Mouse (Mus musculus): ENCODE measurements around the gene Pcyt1a. TPM values are rescaled to one million over a fixed set of nuclear protein-coding genes. Genes with fewer than 3 reads are reported as not detected.

Gene Pcyt1a
- polyA plus RNA-seq, 1 experiment from 2014 or later, result 45.3 TPM

GRCm38 (mm10) chr16:32513948-32514347 lies 83.2 kb downstream of the Pcyt1a start:
- DNase-seq (ENCODE audit: low spot score) (no peak), ATAC-seq (no peak)
- 91% methylated on average over 6 of the region's 6 CpGs for WGBS
- no peak overlapping the region for H3K27ac ChIP-seq (ENCODE audit: low read depth, low read length)
- no peak overlapping the region for H3K9ac ChIP-seq (ENCODE audit: low read length)
- no peak overlapping the region for H3K4me3 ChIP-seq (ENCODE audit: low read depth, low read length)
- peaks cover 14% of the 10 kb centered on the region for H3K4me1 ChIP-seq (ENCODE audit: control insufficient read depth, insufficient read depth, low read length)
- H3K36me3 ChIP-seq (ENCODE audit: control insufficient read depth, insufficient read depth, low read length), result no peaks in the 10 kb centered on the region
- H3K9me3 ChIP-seq (replicated peaks; ENCODE audit: control insufficient read depth, low read length), result no peaks in the 10 kb centered on the region
- no peak overlapping the region for H3K4me2 ChIP-seq (ENCODE audit: low read length)
- no peaks in the 10 kb centered on the region for H3K27me3 ChIP-seq (replicated peaks; ENCODE audit: control insufficient read depth, insufficient read depth, low read length)

GRCm38 (mm10) chr16:32516006-32516962 lies 85.6 kb downstream of the Pcyt1a start:
- H3K4me1 ChIP-seq (ENCODE audit: control insufficient read depth, insufficient read depth, low read length), result peaks cover 14% of the 10 kb centered on the region
- DNase-seq (ENCODE audit: low spot score) (peak; percentile 91), ATAC-seq (peak; percentile 94)
- 6% methylated on average over 21 of the region's 21 CpGs for WGBS
- no peaks in the 10 kb centered on the region for H3K9me3 ChIP-seq (replicated peaks; ENCODE audit: control insufficient read depth, low read length)
- no peaks in the 10 kb centered on the region for H3K27me3 ChIP-seq (replicated peaks; ENCODE audit: control insufficient read depth, insufficient read depth, low read length)
- peak overlapping the region; percentile 40 for H3K4me2 ChIP-seq (ENCODE audit: low read length)
- 0 out of 2 replicates have a peak overlapping the region, but pooled peaks have one; percentile 1 for H3K4me3 ChIP-seq (ENCODE audit: low read depth, low read length)
- H3K9ac ChIP-seq (ENCODE audit: low read length), result peak overlapping the region; percentile 50
- H3K36me3 ChIP-seq (ENCODE audit: control insufficient read depth, insufficient read depth, low read length), result no peaks in the 10 kb centered on the region
- peak overlapping the region; percentile 97 for H3K27ac ChIP-seq (ENCODE audit: low read depth, low read length)

DNA sequence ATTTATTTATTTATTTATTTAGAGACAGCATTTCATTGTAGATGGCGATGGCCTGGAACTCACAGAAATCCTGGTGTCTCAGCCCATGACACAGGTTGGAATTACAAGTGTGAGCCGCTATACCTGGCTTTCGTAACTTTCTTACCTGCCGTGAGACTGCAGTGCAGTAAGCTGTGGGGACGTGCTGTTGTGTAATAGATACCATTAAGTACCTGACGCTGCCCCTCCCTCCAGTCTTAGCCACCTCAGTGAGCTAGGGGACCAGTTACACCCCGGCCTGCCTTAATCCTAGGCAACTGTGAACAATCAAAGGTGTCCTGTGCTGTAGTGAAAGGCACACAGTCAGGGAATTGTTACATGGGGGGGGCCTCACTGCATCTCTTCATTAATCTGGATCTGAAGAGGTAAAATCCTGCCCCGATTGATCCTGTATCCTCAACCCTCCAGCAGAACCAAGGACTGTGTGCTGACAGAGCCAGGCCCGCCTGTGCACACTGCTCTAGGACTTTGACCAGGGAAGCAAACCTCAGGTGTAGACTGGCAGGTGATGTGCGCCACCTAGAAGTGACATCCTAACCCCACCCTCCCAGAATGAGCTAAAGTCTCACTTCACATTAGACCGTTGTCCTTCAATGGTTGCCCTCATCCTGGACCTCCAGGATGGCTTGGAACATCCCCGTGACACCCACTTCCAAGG lies 87.2 kb downstream of the Pcyt1a start:
- H3K36me3 ChIP-seq (ENCODE audit: control insufficient read depth, insufficient read depth, low read length), result no peaks in the 10 kb centered on the region
- H3K9ac ChIP-seq (ENCODE audit: low read length), result no peak overlapping the region
- H3K4me3 ChIP-seq (ENCODE audit: low read depth, low read length), result no peak overlapping the region
- WGBS, result 91% methylated on average over 12 of the region's 12 CpGs
- H3K4me1 ChIP-seq (ENCODE audit: control insufficient read depth, insufficient read depth, low read length), result peaks cover 14% of the 10 kb centered on the region
- no peak for ATAC-seq
- no peaks in the 10 kb centered on the region for H3K27me3 ChIP-seq (replicated peaks; ENCODE audit: control insufficient read depth, insufficient read depth, low read length)
- DNase-seq (ENCODE audit: low spot score), result no peak
- H3K9me3 ChIP-seq (replicated peaks; ENCODE audit: control insufficient read depth, low read length), result no peaks in the 10 kb centered on the region
- no peak overlapping the region for H3K4me2 ChIP-seq (ENCODE audit: low read length)
- H3K27ac ChIP-seq (ENCODE audit: low read depth, low read length), result no peak overlapping the region

DNA sequence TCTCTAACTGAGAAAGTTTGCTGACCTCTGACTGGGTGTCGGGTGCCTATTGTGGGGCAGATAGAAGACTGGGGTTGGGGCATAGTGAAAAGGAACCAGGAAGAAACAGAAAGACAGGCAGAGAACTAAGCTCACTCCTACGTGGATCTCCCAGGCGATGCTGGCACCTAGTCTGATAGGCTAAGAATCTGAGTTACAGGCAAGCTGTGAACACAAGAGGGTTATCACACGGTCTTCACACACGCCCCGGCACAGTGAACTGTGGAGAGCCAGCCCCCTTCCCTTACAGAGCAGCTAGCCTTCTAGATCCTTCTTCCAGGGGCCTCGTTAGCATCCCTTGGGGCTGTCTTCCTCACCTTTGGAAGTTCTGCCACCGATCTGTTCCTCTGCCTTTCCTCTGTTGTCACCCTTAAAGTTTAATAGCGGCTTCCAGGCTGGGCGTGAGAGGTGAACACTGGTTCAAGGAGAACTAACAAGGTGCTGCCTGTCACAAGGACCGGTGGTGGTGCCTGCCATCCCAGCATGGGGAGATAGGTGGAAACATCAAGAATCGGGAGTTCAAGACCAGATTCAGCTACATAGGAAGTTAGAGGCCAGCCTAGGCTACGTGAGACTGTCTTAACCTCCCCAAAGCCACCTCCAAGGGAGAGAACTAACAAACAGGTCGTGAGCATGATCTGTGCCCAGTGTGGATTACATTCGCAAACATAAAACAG lies 89.1 kb downstream of the Pcyt1a start:
- Histone ChIP-seq H3K27ac (ENCODE audit: low read depth, low read length) (no peak overlapping the region), H3K9ac (ENCODE audit: low read length) (no peak overlapping the region), H3K9me3 (replicated peaks; ENCODE audit: control insufficient read depth, low read length) (no peaks in the 10 kb centered on the region), H3K4me1 (ENCODE audit: control insufficient read depth, insufficient read depth, low read length) (peaks cover 14% of the 10 kb centered on the region), H3K36me3 (ENCODE audit: control insufficient read depth, insufficient read depth, low read length) (no peaks in the 10 kb centered on the region), H3K27me3 (replicated peaks; ENCODE audit: control insufficient read depth, insufficient read depth, low read length) (no peaks in the 10 kb centered on the region), H3K4me3 (ENCODE audit: low read depth, low read length) (no peak overlapping the region), H3K4me2 (ENCODE audit: low read length) (no peak overlapping the region)
- WGBS, result 84% methylated on average over 15 of the region's 15 CpGs
- no peak for ATAC-seq
- no peak for DNase-seq (ENCODE audit: low spot score)

- Histone ChIP-seq H3K9me3 (replicated peaks; ENCODE audit: control insufficient read depth, low read length) (no peaks in the 10 kb centered on the region), H3K36me3 (ENCODE audit: control insufficient read depth, insufficient read depth, low read length) (no peaks in the 10 kb centered on the region), H3K4me2 (ENCODE audit: low read length) (no peak overlapping the region), H3K4me3 (ENCODE audit: low read depth, low read length) (no peak overlapping the region), H3K27me3 (replicated peaks; ENCODE audit: control insufficient read depth, insufficient read depth, low read length) (no peaks in the 10 kb centered on the region), H3K9ac (ENCODE audit: low read length) (no peak overlapping the region), H3K27ac (ENCODE audit: low read depth, low read length) (no peak overlapping the region), H3K4me1 (ENCODE audit: control insufficient read depth, insufficient read depth, low read length) (peaks cover 12% of the 10 kb centered on the region)
- no peak for DNase-seq (ENCODE audit: low spot score)
- ATAC-seq, result no peak
- 33% methylated on average over 9 of the region's 9 CpGs for WGBS
Measured at GRCm38 (mm10) chr16:32520372-32520748, 89.6 kb downstream of the Pcyt1a start.

DNA sequence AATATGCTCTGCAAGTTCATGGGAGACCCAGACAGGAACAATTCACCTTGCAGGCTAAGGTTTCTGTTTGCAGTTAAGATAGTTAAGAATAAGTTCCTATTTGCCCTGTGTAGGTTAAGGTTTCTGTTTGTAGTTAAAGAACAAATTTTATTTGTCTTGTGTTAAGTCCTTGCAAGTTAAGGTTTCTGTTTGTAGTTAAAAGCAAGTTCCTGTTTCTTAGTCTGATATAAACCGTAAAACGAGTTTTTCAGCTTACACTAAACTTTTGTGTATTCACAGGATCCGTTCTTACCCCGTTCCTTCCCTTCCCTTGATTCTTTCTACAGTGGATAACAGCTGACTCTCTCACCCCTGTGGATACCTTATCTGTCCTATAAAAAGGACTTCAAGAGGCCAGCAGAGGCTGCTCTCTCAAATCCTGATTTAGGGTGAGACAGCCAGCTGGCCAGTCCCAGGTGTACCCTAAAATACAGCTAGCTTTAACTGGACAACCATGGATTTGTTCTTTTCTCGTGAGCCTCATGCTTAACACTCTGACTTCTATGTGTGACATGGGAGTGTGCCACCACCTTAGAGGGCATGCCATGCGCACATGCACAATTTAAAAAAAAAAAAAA lies 92.0 kb downstream of the Pcyt1a start:
- Histone ChIP-seq H3K9ac (ENCODE audit: low read length) (no peak overlapping the region), H3K4me3 (ENCODE audit: low read depth, low read length) (no peak overlapping the region), H3K4me1 (ENCODE audit: control insufficient read depth, insufficient read depth, low read length) (no peaks in the 10 kb centered on the region; the same call in 1 of the 2 replicates), H3K9me3 (replicated peaks; ENCODE audit: control insufficient read depth, low read length) (no peaks in the 10 kb centered on the region), H3K4me2 (ENCODE audit: low read length) (no peak overlapping the region), H3K36me3 (ENCODE audit: control insufficient read depth, insufficient read depth, low read length) (no peaks in the 10 kb centered on the region), H3K27ac (ENCODE audit: low read depth, low read length) (no peak overlapping the region), H3K27me3 (replicated peaks; ENCODE audit: control insufficient read depth, insufficient read depth, low read length) (no peaks in the 10 kb centered on the region)
- 87% methylated on average over 6 of the region's 6 CpGs for WGBS
- ATAC-seq (no peak), DNase-seq (ENCODE audit: low spot score) (no peak)

DNA sequence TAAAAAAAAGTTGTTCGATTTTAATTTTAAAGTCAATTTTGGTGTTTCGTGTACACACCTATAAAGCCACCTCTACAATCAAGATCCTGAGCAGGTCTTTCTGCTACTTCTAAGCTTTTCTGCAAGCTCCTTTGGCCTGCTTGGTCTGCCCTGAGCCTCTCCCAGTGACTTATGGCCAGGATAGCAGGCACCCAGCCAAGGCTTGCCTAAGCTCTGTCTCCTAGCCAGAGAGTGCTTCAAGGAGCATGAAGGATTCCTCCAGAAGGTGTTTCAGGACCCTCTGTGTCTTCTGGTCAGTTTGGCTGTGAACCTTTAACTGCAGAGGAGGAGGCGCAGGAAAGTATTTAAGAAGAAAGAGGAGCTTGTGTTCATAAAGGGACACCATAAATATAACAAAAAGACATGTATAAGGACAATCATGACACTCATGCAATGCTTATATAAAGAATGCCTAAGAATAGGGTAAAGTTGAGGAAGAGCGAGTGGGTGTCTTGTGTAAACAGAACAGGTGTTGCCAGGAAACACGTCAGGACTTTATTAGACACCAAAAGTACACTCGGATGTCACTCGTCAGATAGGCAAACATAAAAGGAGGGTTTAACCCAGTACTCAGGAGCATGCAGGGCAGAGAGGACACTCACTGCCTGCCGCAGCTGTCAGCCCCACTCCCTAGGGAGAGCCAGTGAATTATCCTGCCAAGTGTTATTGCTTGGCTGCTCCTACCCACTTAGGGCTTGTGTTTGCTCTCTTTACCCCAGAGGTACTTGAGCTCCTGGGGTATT lies 92.9 kb downstream of the Pcyt1a start:
- Histone ChIP-seq H3K9me3 (replicated peaks; ENCODE audit: control insufficient read depth, low read length) (no peaks in the 10 kb centered on the region), H3K4me2 (ENCODE audit: low read length) (no peak overlapping the region), H3K4me1 (ENCODE audit: control insufficient read depth, insufficient read depth, low read length) (no peaks in the 10 kb centered on the region; the same call in 1 of the 2 replicates), H3K36me3 (ENCODE audit: control insufficient read depth, insufficient read depth, low read length) (no peaks in the 10 kb centered on the region), H3K27me3 (replicated peaks; ENCODE audit: control insufficient read depth, insufficient read depth, low read length) (no peaks in the 10 kb centered on the region), H3K9ac (ENCODE audit: low read length) (no peak overlapping the region), H3K27ac (ENCODE audit: low read depth, low read length) (no peak overlapping the region), H3K4me3 (ENCODE audit: low read depth, low read length) (no peak overlapping the region)
- no peak for ATAC-seq
- 69% methylated on average over 8 of the region's 8 CpGs for WGBS
- peak; percentile 43 for DNase-seq (ENCODE audit: low spot score)

GRCm38 (mm10) chr16:32524244-32524615 lies 93.5 kb downstream of the Pcyt1a start:
- no peak overlapping the region for H3K27ac ChIP-seq (ENCODE audit: low read depth, low read length)
- no peak overlapping the region for H3K4me2 ChIP-seq (ENCODE audit: low read length)
- no peak overlapping the region for H3K9ac ChIP-seq (ENCODE audit: low read length)
- H3K36me3 ChIP-seq (ENCODE audit: control insufficient read depth, insufficient read depth, low read length), result no peaks in the 10 kb centered on the region
- whole genome bisulfite sequencing, result 68% methylated on average over 5 of the region's 5 CpGs
- DNase-seq (ENCODE audit: low spot score), result no peak
- no peaks in the 10 kb centered on the region for H3K9me3 ChIP-seq (replicated peaks; ENCODE audit: control insufficient read depth, low read length)
- H3K4me3 ChIP-seq (ENCODE audit: low read depth, low read length), result no peak overlapping the region
- H3K27me3 ChIP-seq (replicated peaks; ENCODE audit: control insufficient read depth, insufficient read depth, low read length), result no peaks in the 10 kb centered on the region
- H3K4me1 ChIP-seq (ENCODE audit: control insufficient read depth, insufficient read depth, low read length), result no peaks in the 10 kb centered on the region; the same call in 1 of the 2 replicates
- ATAC-seq, result no peak
